Mouse (Mus musculus): ENCODE measurements around the gene Tmprss11c. TPM values are rescaled to one million over a fixed set of nuclear protein-coding genes. Genes with fewer than 3 reads are reported as not detected.

Tmprss11c gene
- polyA plus RNA-seq, 1 experiment from 2014 or later: not detected

DNA sequence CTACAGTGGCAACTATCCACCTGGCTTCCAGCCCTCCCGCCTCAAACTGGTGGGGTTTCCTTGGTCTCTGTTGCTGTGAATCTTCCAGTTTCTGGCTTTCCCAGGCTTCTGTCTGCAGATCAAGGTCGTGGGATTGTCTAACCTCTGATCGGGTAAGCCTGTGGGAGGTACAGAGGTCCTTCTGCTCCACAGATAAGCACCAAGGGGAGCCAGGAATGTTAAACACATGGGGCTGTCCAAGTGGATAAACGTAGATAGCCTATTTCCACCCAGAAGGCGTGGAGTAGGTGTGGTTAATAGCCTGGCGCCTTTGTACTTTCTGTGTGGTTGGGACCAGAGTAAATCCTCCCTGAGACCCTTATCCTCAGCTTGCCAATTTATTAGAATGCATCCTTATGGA lies 101.7 kb downstream of the Tmprss11c start:
- Histone ChIP-seq H3K9me3 (no peaks in the 10 kb centered on the region), H3K4me1 (no peaks in the 10 kb centered on the region), H3K27me3 (replicated peaks) (no peaks in the 10 kb centered on the region), H3K4me2 (no peak overlapping the region), H3K27ac (no peak overlapping the region), H3K4me3 (replicated peaks) (no peak overlapping the region), H3K36me3 (no peaks in the 10 kb centered on the region), H3K9ac (no peak overlapping the region)
- ATAC-seq (ENCODE audit: insufficient read depth, low FRiP score, low read depth): no peak
- 59% methylated on average over 6 of the region's 6 CpGs for WGBS

Other genes with a start within 250 kb of the Tmprss11c start
- 30.3 and 31.2 TPM in 2 replicates for gene Cenpc1, start 223.7 kb downstream of the Tmprss11c start, polyA plus RNA-seq (2015; fragmentation: Nextera tagmentation; extraction: Ambion mirVana)
- gene Stap1, start 217.6 kb downstream of the Tmprss11c start, polyA plus RNA-seq (2015; fragmentation: Nextera tagmentation; extraction: Ambion mirVana): 0.83 and 1.3 TPM in 2 replicates
- 10.0 and 12.3 TPM in 2 replicates for gene Uba6, start 116.5 kb downstream of the Tmprss11c start, polyA plus RNA-seq (2015; fragmentation: Nextera tagmentation; extraction: Ambion mirVana)
- gene Gnrhr, start 91.4 kb downstream of the Tmprss11c start, polyA plus RNA-seq (2015; fragmentation: Nextera tagmentation; extraction: Ambion mirVana): not detected in 2 replicates
- gene Tmprss11d, start 84.1 kb upstream of the Tmprss11c start, polyA plus RNA-seq (2015; fragmentation: Nextera tagmentation; extraction: Ambion mirVana): 2.0 and 5.3 TPM in 2 replicates
- 2.5 and 4.0 TPM in 2 replicates for gene Tmprss11a, start 179.7 kb upstream of the Tmprss11c start, polyA plus RNA-seq (2015; fragmentation: Nextera tagmentation; extraction: Ambion mirVana)
- 3.3 and 5.6 TPM in 2 replicates for gene Tmprss11g, start 229.3 kb upstream of the Tmprss11c start, polyA plus RNA-seq (2015; fragmentation: Nextera tagmentation; extraction: Ambion mirVana)